In the genomic region with DNA sequence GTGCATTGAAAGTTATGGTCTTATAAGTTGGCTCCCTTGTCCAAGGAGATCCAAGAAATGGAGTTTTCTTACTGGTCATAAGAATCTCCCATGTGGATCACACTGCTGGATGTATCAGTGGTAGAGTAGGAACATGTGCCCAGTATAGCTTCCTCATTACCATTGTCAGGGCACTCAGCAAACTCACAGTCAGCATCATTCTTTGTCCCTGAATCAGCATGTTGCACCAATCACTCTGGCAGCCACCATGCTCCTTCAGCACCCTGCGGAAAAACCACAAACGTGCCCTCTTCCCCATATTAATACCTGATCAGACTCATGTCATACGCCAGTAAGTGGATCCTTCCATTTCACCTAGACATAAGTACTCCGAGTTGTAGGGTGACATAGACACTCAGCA, we compare ENCODE assay signal across 15 mouse cellular contexts.
"Had no signal": no experiment of that assay in that cellular context is flagged by ENCODE, and none has a peak within 500 bp of the region (broad histone marks: within the 10 kb centered on the region; RNA-seq: fewer than 3 reads in every experiment).

No protein-coding gene starts in this region.

- DNase-seq: liver, postnatal 0 days; lung, adult 2 months; lung, postnatal 14 days; lung, postnatal 36 days; retina, postnatal 1 day; right cerebral cortex, adult 18-20 months; right cerebral cortex, postnatal 25 days; right cerebral cortex, postnatal 4 days; spleen, adult 18-20 months; thymus, adult 18-20 months; thymus, postnatal 14 days; thymus, postnatal 36 days had no signal

- ATAC-seq: liver, postnatal 0 days; lung, postnatal 0 days; midbrain, embryonic 13.5 days; midbrain, embryonic 15.5 days had no signal
